Mouse (Mus musculus): ENCODE data around the gene Klhl33. TPM values are rescaled to one million over a fixed set of nuclear protein-coding genes. Genes with fewer than 3 reads are reported as not detected.

Gene Klhl33
- polyA plus RNA-seq, 1 experiment: 4.9 TPM

DNA sequence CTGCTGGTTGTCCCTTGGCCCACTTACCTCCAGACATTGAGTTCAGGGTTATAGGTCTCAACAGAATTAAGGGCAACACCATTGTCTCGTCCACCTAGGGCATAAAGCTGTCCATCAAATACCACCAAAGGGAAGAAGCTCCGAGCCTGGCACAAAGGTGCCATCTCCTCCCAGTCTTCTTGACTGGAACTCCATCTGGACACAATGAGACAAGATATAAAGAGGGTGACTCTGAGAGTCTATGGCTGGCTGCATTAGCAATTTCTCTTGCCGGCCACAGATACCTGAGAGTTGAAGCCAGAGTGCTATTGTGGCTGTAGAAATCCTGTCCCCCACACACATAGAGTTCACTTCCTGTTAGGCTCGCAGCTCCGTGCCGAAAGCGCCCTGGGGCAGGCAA is 5.2 kb downstream of the Klhl33 start:
- Histone ChIP-seq H3ac (ENCODE audit: control insufficient read depth, insufficient read length) (no peak overlapping the region), H3K36me3 (ENCODE audit: control insufficient read depth, insufficient read depth) (no peaks in the 10 kb centered on the region), H3K4me2 (ENCODE audit: low read depth) (no peak overlapping the region), H3K27me3 (ENCODE audit: control insufficient read depth, insufficient read depth, insufficient read length) (no peaks in the 10 kb centered on the region), H3K79me2 (ENCODE audit: control insufficient read depth, insufficient read depth) (no peaks in the 10 kb centered on the region), H3K4me3 (no peak overlapping the region)
- TF ChIP-seq E2F4 (IDR thresholded peaks at IDR 0.05; ENCODE audit: insufficient read depth): no peak
- no peak for TF ChIP-seq TCF3 (IDR thresholded peaks at IDR 0.05; ENCODE audit: insufficient read length, low read depth)
- no peak for TF ChIP-seq POLR2A (IDR thresholded peaks at IDR 0.05; ENCODE audit: insufficient read length, low read depth)
- TF ChIP-seq USF1 (IDR thresholded peaks at IDR 0.05; ENCODE audit: low read depth): no peak
- TF ChIP-seq POLR2AphosphoS2 (IDR thresholded peaks at IDR 0.05; ENCODE audit: insufficient read length, low read depth): no peak

DNA sequence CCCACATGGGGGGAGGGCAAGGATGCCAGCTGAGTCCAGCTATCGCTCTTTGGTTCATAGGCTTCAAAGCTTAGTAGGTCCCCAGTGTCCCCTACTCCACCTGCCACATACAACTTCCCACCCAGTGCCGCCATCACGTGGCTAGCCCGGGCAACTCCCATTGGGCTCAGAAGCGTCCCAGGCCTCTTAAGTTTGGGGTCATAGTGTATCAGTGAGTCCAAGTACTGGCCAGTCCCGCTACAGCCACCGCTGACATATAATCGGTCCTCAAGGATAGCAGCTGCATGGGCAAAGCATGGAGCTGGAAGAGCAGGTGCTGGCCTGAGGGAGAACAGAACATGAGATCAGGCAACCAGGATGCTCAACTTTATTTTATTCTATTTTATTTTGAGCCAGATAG is 5.7 kb downstream of the Klhl33 start:
- Histone ChIP-seq H3K4me3 (no peak overlapping the region), H3K27me3 (ENCODE audit: control insufficient read depth, insufficient read depth, insufficient read length) (no peaks in the 10 kb centered on the region), H3K36me3 (ENCODE audit: control insufficient read depth, insufficient read depth) (no peaks in the 10 kb centered on the region), H3K79me2 (ENCODE audit: control insufficient read depth, insufficient read depth) (no peaks in the 10 kb centered on the region), H3K4me2 (ENCODE audit: low read depth) (no peak overlapping the region), H3ac (ENCODE audit: control insufficient read depth, insufficient read length) (no peak overlapping the region)
- TF ChIP-seq TCF3 (IDR thresholded peaks at IDR 0.05; ENCODE audit: insufficient read length, low read depth) (no peak), USF1 (IDR thresholded peaks at IDR 0.05; ENCODE audit: low read depth) (no peak), TCF12 (IDR thresholded peaks at IDR 0.05; ENCODE audit: insufficient read depth, poor library complexity, severe bottlenecking) (no peak), MYOG (IDR thresholded peaks at IDR 0.05; ENCODE audit: control insufficient read depth in 1 of 3, insufficient read depth in 1 of 3, insufficient read length in 2 of 3, low read depth in 2 of 3) (no peak), POLR2A (IDR thresholded peaks at IDR 0.05; ENCODE audit: insufficient read length, low read depth) (no peak), E2F4 (IDR thresholded peaks at IDR 0.05; ENCODE audit: insufficient read depth) (no peak), SRF (IDR thresholded peaks at IDR 0.05; ENCODE audit: control insufficient read depth, insufficient read length, low read depth) (no peak), REST (IDR thresholded peaks at IDR 0.05; ENCODE audit: insufficient read depth, insufficient read length) (no peak), MAX (IDR thresholded peaks at IDR 0.05; ENCODE audit: low read depth) (no peak), MYOD1 (IDR thresholded peaks at IDR 0.05; ENCODE audit: control insufficient read depth in 1 of 3, insufficient read length in 2 of 3, low read depth in 2 of 3) (no peak), CEBPB (IDR thresholded peaks at IDR 0.05; ENCODE audit: insufficient read depth, poor library complexity, severe bottlenecking) (no peak)

DNA sequence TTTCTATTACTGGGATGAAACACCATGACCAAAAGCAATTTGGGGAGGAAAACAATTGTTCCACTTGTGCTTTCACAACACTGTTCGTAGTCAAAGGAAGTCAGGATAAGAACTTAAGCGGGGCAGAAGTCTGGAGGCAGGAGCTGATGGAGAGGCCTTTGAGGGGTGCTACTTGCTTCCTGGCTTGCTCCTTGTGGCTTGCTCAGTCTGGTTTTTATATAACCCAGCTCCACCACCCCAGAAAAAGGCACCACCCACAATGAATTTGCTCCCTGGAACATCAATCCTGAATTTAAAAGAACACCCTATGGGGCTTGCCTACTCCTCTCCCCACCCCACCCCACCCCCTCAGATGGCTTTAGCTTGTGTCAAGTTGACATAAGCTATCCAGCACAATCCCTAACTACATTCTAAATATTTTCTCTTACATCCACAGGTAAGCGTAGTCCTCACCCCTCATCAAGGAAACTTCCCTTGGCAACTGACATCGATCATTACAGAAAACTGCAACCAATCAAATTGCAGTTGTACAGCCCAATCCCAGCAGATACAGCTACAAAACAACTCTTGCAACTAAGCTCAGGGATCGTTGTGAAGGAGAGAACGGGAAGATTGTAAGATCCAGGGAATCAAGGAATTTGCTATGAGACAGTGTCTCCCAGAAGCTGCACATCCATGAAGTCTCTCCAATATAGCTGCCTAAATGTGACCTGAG is 20.9 kb downstream of the Klhl33 start:
- TF ChIP-seq USF1 (IDR thresholded peaks at IDR 0.05; ENCODE audit: low read depth): no peak
- no peak for TF ChIP-seq MAX (IDR thresholded peaks at IDR 0.05; ENCODE audit: low read depth)
- TF ChIP-seq CEBPB (IDR thresholded peaks at IDR 0.05; ENCODE audit: insufficient read depth, poor library complexity, severe bottlenecking): no peak
- no peak for TF ChIP-seq TCF3 (IDR thresholded peaks at IDR 0.05; ENCODE audit: insufficient read length, low read depth)
- TF ChIP-seq TCF12 (IDR thresholded peaks at IDR 0.05; ENCODE audit: insufficient read depth, poor library complexity, severe bottlenecking): no peak
- no peak for TF ChIP-seq E2F4 (IDR thresholded peaks at IDR 0.05; ENCODE audit: insufficient read depth)
- TF ChIP-seq MYOG (IDR thresholded peaks at IDR 0.05; ENCODE audit: control insufficient read depth in 1 of 3, insufficient read depth in 1 of 3, insufficient read length in 2 of 3, low read depth in 2 of 3): no peak
- TF ChIP-seq POLR2A (IDR thresholded peaks at IDR 0.05; ENCODE audit: insufficient read length, low read depth): no peak
- no peak for TF ChIP-seq SRF (IDR thresholded peaks at IDR 0.05; ENCODE audit: control insufficient read depth, insufficient read length, low read depth)
- no peak for TF ChIP-seq MYOD1 (IDR thresholded peaks at IDR 0.05; ENCODE audit: control insufficient read depth in 1 of 3, insufficient read length in 2 of 3, low read depth in 2 of 3)
- no peak for TF ChIP-seq REST (IDR thresholded peaks at IDR 0.05; ENCODE audit: insufficient read depth, insufficient read length)
- no peak for TF ChIP-seq POLR2AphosphoS2 (IDR thresholded peaks at IDR 0.05; ENCODE audit: insufficient read length, low read depth)
- Histone ChIP-seq H3K27me3 (ENCODE audit: control insufficient read depth, insufficient read depth, insufficient read length) (no peaks in the 10 kb centered on the region), H3K79me2 (ENCODE audit: control insufficient read depth, insufficient read depth) (no peaks in the 10 kb centered on the region), H3ac (ENCODE audit: control insufficient read depth, insufficient read length) (no peak overlapping the region), H3K36me3 (ENCODE audit: control insufficient read depth, insufficient read depth) (peaks cover 5% of the 10 kb centered on the region), H3K4me2 (ENCODE audit: low read depth) (no peak overlapping the region), H3K4me3 (no peak overlapping the region)

DNA sequence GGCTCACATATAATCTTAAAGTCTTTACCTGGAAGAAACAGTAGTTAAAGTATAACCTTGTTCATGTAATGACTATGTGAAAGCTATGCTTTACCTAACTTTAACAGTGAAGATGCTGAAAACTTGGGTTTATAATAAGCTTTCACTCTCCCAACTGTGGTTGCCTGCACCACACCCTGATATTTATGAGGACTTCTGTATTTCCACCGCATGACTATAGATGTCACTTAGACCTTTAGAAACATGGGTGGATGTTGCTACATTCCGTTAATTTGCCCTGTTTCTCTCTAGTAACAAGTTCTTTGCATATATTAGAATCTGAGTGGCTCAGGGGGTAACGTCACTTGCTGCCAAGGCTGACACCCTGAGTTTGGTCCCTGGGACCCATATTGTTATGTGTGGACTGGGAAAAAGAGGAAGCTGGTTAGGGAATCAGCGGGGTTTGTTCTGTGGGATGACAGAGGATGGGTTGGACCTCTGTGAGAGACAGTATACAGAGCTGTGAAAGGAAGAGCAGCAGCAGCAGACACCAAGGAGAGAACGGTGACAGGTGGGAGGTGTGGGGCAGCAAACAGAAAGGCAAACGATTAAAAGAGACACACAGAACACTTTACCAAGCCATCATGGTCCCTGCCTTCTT is 21.6 kb downstream of the Klhl33 start:
- Histone ChIP-seq H3K79me2 (ENCODE audit: control insufficient read depth, insufficient read depth) (no peaks in the 10 kb centered on the region), H3K4me3 (no peak overlapping the region), H3K4me2 (ENCODE audit: low read depth) (no peak overlapping the region), H3ac (ENCODE audit: control insufficient read depth, insufficient read length) (no peak overlapping the region), H3K27me3 (ENCODE audit: control insufficient read depth, insufficient read depth, insufficient read length) (no peaks in the 10 kb centered on the region), H3K36me3 (ENCODE audit: control insufficient read depth, insufficient read depth) (peaks cover 5% of the 10 kb centered on the region)
- no peak for TF ChIP-seq TCF3 (IDR thresholded peaks at IDR 0.05; ENCODE audit: insufficient read length, low read depth)
- no peak for TF ChIP-seq REST (IDR thresholded peaks at IDR 0.05; ENCODE audit: insufficient read depth, insufficient read length)
- TF ChIP-seq POLR2A (IDR thresholded peaks at IDR 0.05; ENCODE audit: insufficient read length, low read depth): no peak
- TF ChIP-seq POLR2AphosphoS2 (IDR thresholded peaks at IDR 0.05; ENCODE audit: insufficient read length, low read depth): no peak

DNA sequence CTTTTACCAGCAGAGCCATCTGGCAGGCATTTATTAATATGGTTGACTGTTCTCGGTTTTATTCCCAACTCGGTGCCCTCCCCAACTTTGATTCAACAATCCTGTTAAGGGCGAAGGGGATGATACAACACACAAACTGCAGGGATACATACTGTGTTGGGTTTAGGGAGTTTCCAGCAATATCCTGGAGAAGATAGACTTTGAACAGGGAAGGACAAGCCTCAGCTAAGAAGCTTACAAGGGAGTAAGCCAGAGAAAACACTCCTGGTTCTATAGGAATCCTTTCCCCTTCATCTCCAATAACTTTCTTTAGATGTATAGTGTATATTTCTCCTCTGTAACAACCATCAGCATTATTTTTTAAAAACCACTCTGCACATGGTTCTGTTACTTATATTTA is 22.1 kb downstream of the Klhl33 start:
- Histone ChIP-seq H3K79me2 (ENCODE audit: control insufficient read depth, insufficient read depth) (no peaks in the 10 kb centered on the region), H3K36me3 (ENCODE audit: control insufficient read depth, insufficient read depth) (peaks cover 5% of the 10 kb centered on the region), H3K4me2 (ENCODE audit: low read depth) (no peak overlapping the region), H3K27me3 (ENCODE audit: control insufficient read depth, insufficient read depth, insufficient read length) (no peaks in the 10 kb centered on the region), H3ac (ENCODE audit: control insufficient read depth, insufficient read length) (no peak overlapping the region), H3K4me3 (no peak overlapping the region)
- TF ChIP-seq TCF3 (IDR thresholded peaks at IDR 0.05; ENCODE audit: insufficient read length, low read depth) (no peak), CEBPB (IDR thresholded peaks at IDR 0.05; ENCODE audit: insufficient read depth, poor library complexity, severe bottlenecking) (no peak), SRF (IDR thresholded peaks at IDR 0.05; ENCODE audit: control insufficient read depth, insufficient read length, low read depth) (no peak), MYOD1 (IDR thresholded peaks at IDR 0.05; ENCODE audit: control insufficient read depth in 1 of 3, insufficient read length in 2 of 3, low read depth in 2 of 3) (no peak), REST (IDR thresholded peaks at IDR 0.05; ENCODE audit: insufficient read depth, insufficient read length) (no peak), TCF12 (IDR thresholded peaks at IDR 0.05; ENCODE audit: insufficient read depth, poor library complexity, severe bottlenecking) (no peak)
